Mouse (Mus musculus) forebrain, embryonic 16.5 days (tissue): ENCODE data around the gene Pwp2. TPM values are rescaled to one million over a fixed set of nuclear protein-coding genes. Genes with fewer than 3 reads are reported as not detected.

Source experiments
- ATAC-seq: fragments of 200-750 bp; cut with Nextera tagmentation; 2 replicates; pipeline ENCODE4 v1.8.0; 2017; ENCODE audit warnings: mild to moderate bottlenecking, moderate library complexity
- H3K27ac ChIP-seq: fragments of 300-500 bp; sonication (generic); 2 replicates; pipeline ENCODE4 v1.5.1; 2014; ENCODE audit warnings: low read length, control low read depth
- H3K27me3 ChIP-seq: fragments of 300-500 bp; sonication (generic); replicated peaks from 2 replicates; pipeline ENCODE4 v1.6.1; 2014; ENCODE audit warnings: low read length; ENCODE audit not compliant: control insufficient read depth, insufficient read depth
- H3K36me3 ChIP-seq: fragments of 300-500 bp; sonication (generic); 2 replicates; pipeline ENCODE4 v1.6.1; 2014; ENCODE audit not compliant: control insufficient read depth, insufficient read depth
- H3K4me1 ChIP-seq: fragments of 300-500 bp; sonication (generic); replicated peaks from 2 replicates; pipeline ENCODE4 v1.6.1; 2014; ENCODE audit warnings: low read length; ENCODE audit not compliant: control insufficient read depth, insufficient read depth
- H3K4me2 ChIP-seq: fragments of 300-500 bp; sonication (generic); 2 replicates; pipeline ENCODE4 v1.6.1; 2014; ENCODE audit warnings: mild to moderate bottlenecking, low read length, control low read depth
- H3K4me3 ChIP-seq: fragments of 300-500 bp; sonication (generic); replicated peaks from 2 replicates; pipeline ENCODE4 v1.5.1; 2014; ENCODE audit warnings: mild to moderate bottlenecking, low read length, control low read depth
- H3K9ac ChIP-seq: fragments of 300-500 bp; sonication (generic); replicated peaks from 2 replicates; pipeline ENCODE4 v1.6.1; 2014; ENCODE audit warnings: low read depth, low read length, control low read depth
- H3K9me3 ChIP-seq: fragments of 300-500 bp; sonication (generic); 2 replicates; pipeline ENCODE4 v1.6.1; 2016; ENCODE audit warnings: low read length; ENCODE audit not compliant: control insufficient read depth
- WGBS: fragments of 180-500 bp; shearing (Covaris S2); extraction: QIAGEN DNeasy Blood & Tissue Kit; methylation state at CpG from one replicate; pipeline ENCODE4 v1.1.7; 2014; 5-methylcytosine and 5-hydroxymethylcytosine counted together
- polyA plus RNA-seq: library from polyadenylated mRNA; unstranded; fragments of >200 nt; fragmentation: Nextera tagmentation; extraction: Ambion mirVana; gene quantifications from 2 replicates; pipeline ENCODE4 v1.2.1, GENCODE M21; 2015

Gene Pwp2
- polyA plus RNA-seq, 1 experiment from 2014 or later, result 24.5 TPM

DNA sequence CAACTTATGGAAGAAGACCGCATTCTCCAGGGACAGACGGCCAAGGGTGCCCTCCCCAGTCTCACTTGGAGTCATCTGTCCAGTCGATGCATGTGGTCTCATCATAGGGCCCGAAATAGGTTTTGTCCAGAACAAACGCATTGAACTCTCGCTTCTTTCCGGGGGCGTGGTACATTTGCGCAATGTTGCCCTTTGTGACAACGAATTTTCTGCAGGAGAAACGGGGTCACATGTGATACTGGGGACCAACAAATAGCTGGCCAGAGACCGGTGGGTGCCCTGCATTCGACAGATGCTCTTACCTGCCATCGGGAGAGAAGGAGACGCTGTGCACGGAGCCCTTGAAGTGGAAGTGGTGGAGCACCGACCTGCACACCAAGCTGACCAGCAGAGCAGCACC is 2.6 kb downstream of the Pwp2 start:
- Histone ChIP-seq H3K4me1 (peaks cover 11% of the 10 kb centered on the region), H3K4me3 (no peak overlapping the region), H3K36me3 (peaks cover 33% of the 10 kb centered on the region), H3K27me3 (no peaks in the 10 kb centered on the region), H3K27ac (no peak overlapping the region), H3K9ac (no peak overlapping the region), H3K4me2 (no peak overlapping the region), H3K9me3 (no peaks in the 10 kb centered on the region)
- WGBS, result 94% methylated on average over 17 of the region's 17 CpGs
- ATAC-seq, result no peak

DNA sequence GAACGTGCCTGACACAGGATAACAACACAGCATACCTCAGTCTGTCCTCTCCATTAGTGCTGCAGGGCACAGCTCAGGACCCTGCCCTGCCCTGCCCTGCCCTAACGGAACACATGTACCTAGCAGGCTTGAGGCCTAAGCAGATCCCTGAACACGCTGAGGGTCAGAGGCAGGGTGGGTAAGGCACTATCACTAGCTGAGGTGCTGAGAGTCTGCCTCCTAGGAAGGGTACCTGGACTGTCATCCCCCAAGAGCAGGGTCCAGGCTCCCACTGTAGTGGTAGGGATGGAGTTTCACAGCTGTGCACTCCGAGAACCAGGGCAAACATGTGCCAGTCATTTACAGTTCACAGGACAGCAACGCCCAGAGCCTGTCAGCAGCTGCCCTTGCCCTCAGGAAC is 10.5 kb downstream of the Pwp2 start:
- no peaks in the 10 kb centered on the region for H3K27me3 ChIP-seq
- 90% methylated on average over 5 of the region's 5 CpGs for WGBS
- no peak for ATAC-seq
- H3K36me3 ChIP-seq, result peaks cover 38% of the 10 kb centered on the region
- no peak overlapping the region for H3K4me3 ChIP-seq
- H3K4me2 ChIP-seq, result no peak overlapping the region
- no peaks in the 10 kb centered on the region; the same call in 1 of the 2 replicates for H3K4me1 ChIP-seq
- no peaks in the 10 kb centered on the region for H3K9me3 ChIP-seq
- H3K9ac ChIP-seq, result no peak overlapping the region
- no peak overlapping the region for H3K27ac ChIP-seq

DNA sequence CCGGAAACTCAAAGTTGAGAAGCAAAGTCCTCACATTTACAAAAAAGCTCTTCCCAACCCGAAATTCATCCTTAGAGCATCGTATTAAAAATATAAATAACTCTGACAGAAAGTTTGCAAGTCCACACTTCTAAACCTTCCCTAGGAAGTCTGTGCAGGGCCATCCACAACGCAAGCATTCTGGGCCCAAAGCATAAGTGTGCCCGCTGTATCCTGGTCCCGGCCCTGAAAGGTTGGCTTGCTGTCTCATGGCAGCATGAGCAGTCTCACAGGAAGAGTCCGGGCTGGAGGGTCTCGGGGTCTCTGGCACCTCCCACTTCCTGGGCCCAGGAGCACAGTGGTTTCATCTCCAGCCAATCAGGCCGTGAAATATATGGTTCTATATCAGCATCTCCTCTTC is 13.4 kb downstream of the Pwp2 start:
- no peak overlapping the region for H3K27ac ChIP-seq
- H3K9ac ChIP-seq, result no peak overlapping the region
- no peak overlapping the region for H3K4me3 ChIP-seq
- ATAC-seq, result no peak
- no peaks in the 10 kb centered on the region for H3K27me3 ChIP-seq
- H3K9me3 ChIP-seq, result no peaks in the 10 kb centered on the region
- H3K4me2 ChIP-seq, result no peak overlapping the region
- H3K36me3 ChIP-seq, result peaks cover 22% of the 10 kb centered on the region
- 91% methylated on average over 9 of the region's 9 CpGs for WGBS
- peaks cover 17% of the 10 kb centered on the region for H3K4me1 ChIP-seq

DNA sequence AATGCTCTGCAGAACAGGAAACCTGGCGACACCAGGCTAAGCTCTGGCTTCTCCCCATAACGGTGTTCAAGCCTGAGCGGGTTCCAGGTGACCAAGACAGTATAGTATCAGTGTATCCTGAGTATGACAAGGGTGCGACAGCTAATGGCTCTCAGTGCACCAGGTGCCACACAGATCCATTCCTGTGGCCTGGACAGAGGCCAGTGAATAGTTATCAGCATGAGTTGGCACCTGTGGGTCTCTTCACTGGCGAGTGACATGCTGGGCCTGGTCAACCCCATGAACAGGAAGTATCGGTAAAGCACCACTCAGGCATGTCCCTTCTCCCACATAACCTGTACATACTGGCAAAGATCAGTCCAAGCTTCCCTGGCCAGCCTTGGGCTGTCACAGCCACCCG is 13.9 kb downstream of the Pwp2 start:
- no peak overlapping the region for H3K27ac ChIP-seq
- no peak overlapping the region for H3K4me2 ChIP-seq
- peaks cover 17% of the 10 kb centered on the region for H3K4me1 ChIP-seq
- ATAC-seq, result no peak
- H3K9me3 ChIP-seq, result no peaks in the 10 kb centered on the region
- no peak overlapping the region for H3K4me3 ChIP-seq
- peaks cover 26% of the 10 kb centered on the region for H3K36me3 ChIP-seq
- WGBS, result 95% methylated on average over 7 of the region's 7 CpGs
- H3K27me3 ChIP-seq, result no peaks in the 10 kb centered on the region
- no peak overlapping the region for H3K9ac ChIP-seq

DNA sequence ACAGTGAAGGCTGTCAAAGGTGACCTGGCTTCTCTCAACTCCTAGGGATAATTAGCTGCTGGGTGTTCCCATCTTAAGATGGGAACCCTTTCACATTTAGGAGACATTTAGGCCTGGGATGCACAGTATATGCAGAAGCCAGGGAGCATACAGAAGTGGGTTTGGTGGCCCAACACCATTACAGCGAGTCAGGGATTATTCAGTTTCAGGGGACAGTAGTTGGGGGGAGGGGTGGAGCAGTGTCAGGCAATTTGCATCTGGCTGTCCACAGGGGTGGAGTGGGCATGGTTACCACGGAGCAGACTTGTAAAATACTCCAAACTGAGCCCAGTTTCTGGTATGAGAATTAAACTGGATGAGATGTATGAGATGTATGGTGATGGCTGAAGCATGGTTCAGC is 14.5 kb downstream of the Pwp2 start:
- 60% methylated on average over 2 of the region's 2 CpGs for WGBS
- H3K9ac ChIP-seq, result no peak overlapping the region
- no peak overlapping the region for H3K4me3 ChIP-seq
- peaks cover 17% of the 10 kb centered on the region for H3K4me1 ChIP-seq
- peak overlapping the region; percentile 91; the same call in 1 of the 2 replicates for H3K4me2 ChIP-seq
- H3K36me3 ChIP-seq, result peaks cover 21% of the 10 kb centered on the region
- no peak for ATAC-seq
- no peak overlapping the region for H3K27ac ChIP-seq
- H3K9me3 ChIP-seq, result no peaks in the 10 kb centered on the region
- no peaks in the 10 kb centered on the region for H3K27me3 ChIP-seq

DNA sequence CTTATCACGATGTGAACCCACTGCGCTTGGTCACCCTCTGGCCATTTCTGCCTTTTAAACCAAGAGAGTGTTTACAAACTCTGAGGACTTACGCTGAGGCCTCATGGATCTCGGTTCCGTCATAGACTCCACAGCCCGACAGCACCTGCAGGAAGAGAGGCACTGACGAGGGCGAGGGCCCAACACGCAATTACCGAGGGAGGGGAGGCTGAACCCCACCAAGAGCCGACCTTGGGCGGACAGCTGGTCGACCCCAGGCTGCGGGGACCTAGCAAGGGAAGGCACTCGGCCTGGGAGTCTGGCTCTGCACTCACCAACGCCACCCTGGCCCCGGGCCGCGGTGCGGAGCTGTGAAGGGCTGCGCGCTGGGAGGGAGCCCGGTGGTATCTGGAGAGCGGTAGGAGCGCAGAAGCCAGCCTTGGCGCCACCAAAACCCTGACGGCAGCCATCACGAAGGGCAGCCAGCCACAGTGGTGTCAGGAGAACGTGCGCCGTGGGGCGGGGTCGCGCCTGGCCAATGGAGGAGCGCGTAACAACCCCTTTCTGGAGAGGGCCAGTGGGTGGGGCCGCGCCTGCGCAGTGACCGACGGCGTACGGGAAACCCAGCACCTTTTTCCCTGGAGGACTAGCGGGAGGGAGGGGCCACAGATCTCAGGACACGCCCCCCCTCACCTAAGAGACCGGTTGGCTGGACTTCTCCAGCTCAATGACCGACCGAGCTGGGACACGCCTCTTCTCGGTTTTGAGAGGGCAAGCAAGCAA is 15.5 kb downstream of the Pwp2 start, which contains the start of gene D10Jhu81e:
TSS of gene D10Jhu81e (minus strand) at position 502 of the 762 bp plus-strand sequence.
- 1% methylated on average over 49 of the region's 50 CpGs for WGBS
- Histone ChIP-seq H3K27ac (peak within 1 kb of the TSS; percentile 77), H3K9ac (peak within 1 kb of the TSS; percentile 91), H3K27me3 (no peaks in the 10 kb centered on the region), H3K4me2 (peak within 1 kb of the TSS; percentile 91), H3K36me3 (peaks cover 18% of the 10 kb centered on the region), H3K4me3 (peak within 1 kb of the TSS; percentile 93), H3K9me3 (no peaks in the 10 kb centered on the region), H3K4me1 (peaks cover 17% of the 10 kb centered on the region)
- peak; percentile 97 for ATAC-seq

DNA sequence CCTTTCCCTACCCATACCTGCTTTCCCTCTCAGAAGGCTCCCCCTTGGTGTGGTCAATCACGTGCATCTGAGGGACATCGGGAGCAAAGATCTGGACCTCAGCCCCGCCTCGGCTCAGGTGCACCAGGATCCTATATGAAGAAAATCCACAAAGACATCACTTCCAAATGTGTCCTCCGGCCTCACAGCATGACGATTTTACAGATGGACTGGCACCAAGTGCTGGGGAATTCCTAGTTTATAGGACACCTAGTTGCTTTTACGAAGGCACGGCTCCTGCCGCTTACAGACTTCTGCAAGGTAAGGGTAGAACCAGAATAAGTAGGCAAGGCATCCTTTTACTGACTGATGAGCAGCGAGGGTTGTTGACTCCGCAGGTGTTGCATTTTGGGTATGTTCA is 16.2 kb downstream of the Pwp2 start:
- no peaks in the 10 kb centered on the region for H3K9me3 ChIP-seq
- H3K27ac ChIP-seq, result no peak overlapping the region
- H3K36me3 ChIP-seq, result peaks cover 16% of the 10 kb centered on the region
- peaks cover 17% of the 10 kb centered on the region for H3K4me1 ChIP-seq
- peak overlapping the region; percentile 91 for H3K9ac ChIP-seq
- no peaks in the 10 kb centered on the region for H3K27me3 ChIP-seq
- H3K4me3 ChIP-seq, result peak overlapping the region; percentile 93
- peak overlapping the region; percentile 91 for H3K4me2 ChIP-seq
- no peak for ATAC-seq
- 88% methylated on average over 11 of the region's 11 CpGs for WGBS

DNA sequence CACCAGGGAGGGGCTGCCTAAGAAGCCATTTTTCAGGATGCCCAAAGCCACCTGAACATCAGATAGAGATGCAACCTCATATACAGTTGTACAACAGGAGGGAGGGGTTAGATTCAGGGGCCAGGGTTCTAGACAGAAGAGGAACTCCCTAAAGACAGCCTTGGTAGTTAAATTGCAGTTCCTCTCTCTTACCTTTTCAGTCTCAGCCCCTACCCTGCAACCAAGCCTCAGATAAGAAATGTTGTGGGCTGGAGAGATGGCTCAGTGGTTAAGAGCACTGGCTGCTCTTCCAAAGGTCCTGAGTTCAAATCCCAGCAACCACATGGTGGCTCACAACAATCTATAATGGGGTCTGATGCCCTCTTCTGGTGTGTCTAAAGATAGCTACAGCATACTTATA is 17.2 kb downstream of the Pwp2 start:
- H3K27ac ChIP-seq, result no peak overlapping the region

DNA sequence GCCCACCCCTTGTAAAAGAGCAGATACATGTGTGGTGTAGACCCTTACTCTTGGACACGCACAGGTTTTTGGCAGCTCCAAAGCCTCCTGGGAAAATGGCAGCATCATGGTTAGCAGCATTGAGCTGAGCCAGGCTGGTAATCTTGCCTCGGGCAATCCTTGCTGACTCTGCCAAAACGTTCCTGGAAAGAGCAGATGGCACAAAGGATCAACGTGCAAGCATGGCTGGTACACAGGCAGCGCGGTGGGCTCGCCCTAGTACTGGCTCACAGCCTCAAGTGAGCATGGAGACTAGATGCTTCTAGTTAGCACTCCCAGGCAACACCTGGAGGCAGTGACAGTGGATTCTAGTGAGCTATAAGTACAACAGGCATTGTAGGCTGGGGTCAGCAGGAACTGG is 17.6 kb downstream of the Pwp2 start:
- Histone ChIP-seq H3K36me3 (peaks cover 11% of the 10 kb centered on the region), H3K4me1 (peaks cover 17% of the 10 kb centered on the region), H3K4me2 (no peak overlapping the region), H3K27me3 (no peaks in the 10 kb centered on the region), H3K9ac (no peak overlapping the region), H3K27ac (no peak overlapping the region), H3K4me3 (no peak overlapping the region), H3K9me3 (no peaks in the 10 kb centered on the region)
- WGBS, result 61% methylated on average over 7 of the region's 7 CpGs
- ATAC-seq, result no peak

More for the DNA sequence above, 17.2 kb downstream of the Pwp2 start:
- Histone ChIP-seq H3K9ac (no peak overlapping the region), H3K4me1 (peaks cover 17% of the 10 kb centered on the region), H3K36me3 (peaks cover 14% of the 10 kb centered on the region), H3K4me2 (no peak overlapping the region), H3K27me3 (no peaks in the 10 kb centered on the region), H3K9me3 (no peaks in the 10 kb centered on the region), H3K4me3 (no peak overlapping the region)
- no peak for ATAC-seq
